Mouse (Mus musculus): ENCODE measurements around the gene Pigq.

Gene Pigq

DNA sequence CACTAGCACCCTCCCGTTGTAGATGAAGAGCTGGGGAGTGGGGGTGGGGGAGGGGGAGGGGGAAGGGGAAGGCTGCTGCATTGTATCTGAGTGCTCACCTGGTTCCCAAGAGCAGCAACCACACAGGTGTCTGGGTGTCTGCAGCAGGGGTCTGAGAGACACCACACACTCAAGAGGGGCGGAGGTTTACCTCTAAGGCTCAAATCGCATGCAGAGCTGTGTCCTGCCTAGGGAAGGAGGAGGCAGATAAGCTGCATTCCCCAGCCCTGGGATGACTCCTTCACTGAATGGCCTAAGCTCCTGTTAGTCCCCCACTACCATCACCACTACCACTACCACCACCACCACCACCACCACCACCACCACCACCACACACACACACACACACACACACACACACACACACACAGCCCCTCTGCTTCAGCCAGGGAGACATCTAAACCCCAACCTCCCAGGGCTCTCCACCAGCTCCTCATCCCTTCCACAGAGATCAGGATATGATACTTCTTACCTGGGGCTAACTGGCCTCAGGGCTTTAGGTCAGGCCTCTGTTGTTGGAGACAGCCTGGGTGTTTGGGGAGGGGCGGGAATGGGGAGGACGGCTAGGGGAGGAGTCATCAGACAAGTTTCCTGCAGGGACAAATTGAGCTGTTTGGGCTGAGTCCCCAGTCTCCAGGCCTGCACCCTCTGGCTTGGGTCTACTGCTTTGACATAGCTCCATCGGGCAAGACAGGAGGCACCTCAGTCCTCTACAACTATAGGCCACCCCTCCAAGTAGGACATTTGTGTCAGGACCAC, at the start of gene Pigq, which contains the start of gene Nhlrc4:
Gene Pigq (minus strand): TSS at position 571 of the 798 bp plus-strand sequence.
Gene Nhlrc4 (minus strand): TSS at position 596 of the 798 bp plus-strand sequence.
- no peak for DNase-seq

DNA sequence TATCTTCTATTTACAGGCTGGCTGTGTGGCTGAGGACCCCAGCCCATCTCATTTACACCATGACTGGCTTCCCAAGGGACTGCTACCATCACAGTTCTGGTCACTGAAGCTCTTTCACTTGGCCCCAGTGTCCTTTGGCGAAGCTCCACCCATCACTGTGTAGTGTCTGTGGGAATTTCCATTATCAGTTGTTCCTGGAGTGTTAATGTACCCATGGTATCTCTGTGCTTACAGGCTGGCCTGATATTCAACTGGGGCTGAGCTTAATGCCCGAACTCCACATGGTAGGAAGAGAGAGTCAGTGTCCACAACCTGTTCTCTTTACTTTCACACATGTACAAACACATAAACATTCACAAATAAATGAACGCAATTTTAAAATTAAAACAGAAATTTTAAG, 48.8 kb upstream of the Pigq start:
- DNase-seq, result no peak

DNA sequence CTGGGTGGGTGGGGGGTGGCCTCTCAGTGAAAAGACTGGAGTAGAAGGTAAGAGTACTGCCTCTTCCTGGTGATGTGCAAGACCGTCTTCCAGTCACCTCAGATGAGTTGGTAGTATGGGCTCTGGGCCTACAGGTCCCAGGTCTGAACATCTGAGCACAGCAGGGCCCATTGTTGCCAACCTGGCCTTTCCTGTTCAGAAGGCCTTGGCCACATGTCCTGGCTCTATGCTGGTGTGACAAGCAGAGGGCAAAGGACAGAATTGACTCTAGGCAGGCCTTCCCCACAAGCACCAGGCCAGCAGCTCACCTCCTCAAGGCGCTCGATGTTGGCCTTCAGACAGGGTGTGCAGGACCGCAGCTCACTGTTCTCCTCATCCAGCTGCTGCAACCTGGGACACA, 47.5 kb upstream of the Pigq start:
- DNase-seq, result no peak

DNA sequence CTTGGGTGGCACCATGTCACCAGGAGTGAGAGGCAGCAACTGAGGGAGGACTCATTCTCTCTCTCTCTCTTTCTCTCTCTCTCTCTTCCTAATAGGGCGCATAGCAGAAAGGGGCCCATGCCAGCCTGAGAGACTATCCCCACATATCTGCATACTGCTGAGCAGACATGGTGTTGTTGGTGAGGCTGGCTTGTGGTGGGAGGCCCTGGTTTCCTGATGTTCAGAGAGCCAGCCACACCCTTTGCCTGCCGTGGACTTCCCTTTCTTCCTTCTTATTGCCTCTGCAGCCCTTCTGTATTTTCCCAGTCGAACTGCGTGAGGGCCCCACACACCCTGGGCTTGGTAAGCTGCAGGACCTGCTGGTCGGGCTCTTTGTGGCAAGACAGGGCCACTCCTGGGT, 45.6 kb upstream of the Pigq start:
- DNase-seq, result no peak

GRCm38 (mm10) chr17:25985306-25986294, 40.9 kb upstream of the Pigq start, which contains the start of gene Capn15:
TSS of gene Capn15 (minus strand) at chr17:25985796.
- peak; percentile 97 for DNase-seq

DNA sequence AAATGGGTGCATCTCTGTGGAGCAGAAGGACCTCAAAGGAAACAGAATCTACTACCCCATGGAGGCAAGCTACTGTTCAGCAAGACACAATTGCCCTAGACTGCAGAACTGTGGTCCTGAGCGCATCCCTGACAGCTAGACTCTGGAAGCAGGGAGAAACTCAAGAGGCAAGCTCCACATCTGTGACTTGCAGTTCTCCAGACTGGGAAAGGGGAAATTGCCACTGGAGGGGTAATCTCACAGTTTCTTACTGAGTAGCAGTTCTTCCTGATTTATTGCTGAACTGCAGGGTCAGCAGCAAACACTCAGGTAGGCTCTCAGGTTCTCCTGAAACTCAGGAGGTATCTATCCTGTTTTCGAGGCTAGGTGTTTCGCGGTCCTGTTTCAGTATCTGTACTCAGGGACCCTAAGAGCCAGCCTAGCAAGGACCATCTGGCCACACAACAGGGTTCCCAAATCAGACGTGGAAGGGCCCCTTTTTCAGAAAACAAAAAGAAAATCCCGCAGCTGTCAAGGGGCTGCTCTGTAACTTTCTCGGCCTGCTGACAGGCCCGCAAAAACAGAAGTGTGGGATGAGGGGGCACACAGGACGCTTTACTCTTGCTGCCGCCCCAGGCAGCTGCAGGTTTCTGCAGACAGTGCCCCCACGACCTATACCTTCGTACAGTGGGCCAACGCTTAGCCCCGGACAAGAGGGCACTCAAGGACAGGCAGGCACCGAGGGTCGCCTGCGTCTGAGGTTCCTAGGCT, 40.0 kb upstream of the Pigq start:
- no peak for DNase-seq

DNA sequence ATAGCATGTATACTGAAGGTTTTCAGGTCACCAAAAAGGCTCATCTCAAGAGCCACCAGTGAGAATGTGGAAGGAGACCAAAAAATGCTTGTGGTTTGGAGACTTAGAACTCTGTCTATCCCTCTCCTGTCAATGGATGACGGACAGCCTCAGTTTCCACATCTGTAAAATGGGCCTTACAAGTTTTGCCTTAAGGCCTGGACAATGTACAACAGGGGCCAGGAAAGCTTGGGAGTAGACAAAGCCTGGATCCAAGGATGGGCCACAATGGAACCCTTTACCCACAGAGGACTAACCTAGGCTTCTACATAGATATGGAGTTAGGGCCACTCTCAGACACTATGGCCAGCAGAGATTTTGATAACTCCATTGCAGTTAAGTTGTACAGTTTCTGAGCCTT, 39.3 kb upstream of the Pigq start:
- no peak for DNase-seq

DNA sequence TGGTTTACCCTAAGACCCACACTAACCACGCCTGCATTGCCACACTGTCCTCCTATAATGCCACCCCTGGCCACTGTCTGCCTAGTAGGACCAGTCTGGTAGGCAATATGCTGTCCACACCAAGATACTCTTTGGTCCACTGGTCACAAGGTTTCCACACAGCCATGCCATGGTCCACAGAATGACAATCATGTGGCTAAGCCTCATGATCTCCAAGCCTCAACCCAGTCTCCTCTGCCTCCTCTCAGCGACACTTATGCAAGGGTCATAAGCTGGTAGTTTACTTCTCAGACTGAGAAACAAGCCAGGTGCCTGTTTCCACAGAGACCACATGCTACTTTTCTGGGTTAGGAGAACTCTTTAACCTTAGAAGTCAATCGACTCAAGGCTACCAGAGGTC, 38.2 kb upstream of the Pigq start:
- no peak for DNase-seq

DNA sequence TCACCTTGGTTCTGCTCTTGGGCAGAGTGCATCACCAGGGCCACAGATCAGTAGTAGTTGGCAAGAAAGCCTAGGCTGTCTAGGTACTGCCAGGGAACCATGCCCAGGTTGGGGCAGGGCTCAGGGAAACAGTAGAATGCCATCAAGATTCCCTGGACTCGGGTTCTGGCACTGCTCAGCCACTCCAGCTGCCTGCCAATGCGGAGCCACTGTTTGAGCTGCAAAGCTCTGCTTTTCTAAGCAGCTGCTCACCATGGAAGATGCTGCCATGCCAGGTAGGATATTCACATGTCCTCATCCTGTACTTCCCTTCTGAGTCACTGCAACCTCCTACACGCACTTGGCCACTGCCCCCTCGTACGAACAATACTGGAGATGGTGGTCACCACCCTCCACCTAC, 36.1 kb upstream of the Pigq start:
- peak; percentile 44 for DNase-seq

GRCm38 (mm10) chr17:25979829-25980738, 35.3 kb upstream of the Pigq start:
- DNase-seq, result no peak

- DNase-seq, result no peak
Measured at GRCm38 (mm10) chr17:25970954-25971707, 26.4 kb upstream of the Pigq start.

DNA sequence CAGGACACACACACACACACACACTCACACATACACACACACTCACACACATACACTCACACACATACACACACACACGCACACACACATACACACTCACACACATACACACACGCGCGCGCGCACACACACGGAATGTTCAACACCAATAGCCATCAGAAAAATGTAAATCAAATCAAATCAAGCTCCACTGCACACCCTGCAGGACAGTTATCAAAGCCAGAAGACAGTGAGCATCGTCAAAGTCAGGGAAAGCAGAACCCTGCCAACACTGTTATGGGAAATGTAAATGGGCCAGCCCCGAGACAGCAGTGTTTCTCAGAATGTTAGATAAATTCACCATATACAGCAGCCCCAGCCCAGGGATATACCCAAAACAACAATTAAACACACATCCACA, 25.7 kb upstream of the Pigq start:
- DNase-seq, result no peak

GRCm38 (mm10) chr17:25968176-25968575, 23.4 kb upstream of the Pigq start:
- DNase-seq, result no peak

GRCm38 (mm10) chr17:25967652-25968051, 22.9 kb upstream of the Pigq start:
- DNase-seq, result no peak

DNA sequence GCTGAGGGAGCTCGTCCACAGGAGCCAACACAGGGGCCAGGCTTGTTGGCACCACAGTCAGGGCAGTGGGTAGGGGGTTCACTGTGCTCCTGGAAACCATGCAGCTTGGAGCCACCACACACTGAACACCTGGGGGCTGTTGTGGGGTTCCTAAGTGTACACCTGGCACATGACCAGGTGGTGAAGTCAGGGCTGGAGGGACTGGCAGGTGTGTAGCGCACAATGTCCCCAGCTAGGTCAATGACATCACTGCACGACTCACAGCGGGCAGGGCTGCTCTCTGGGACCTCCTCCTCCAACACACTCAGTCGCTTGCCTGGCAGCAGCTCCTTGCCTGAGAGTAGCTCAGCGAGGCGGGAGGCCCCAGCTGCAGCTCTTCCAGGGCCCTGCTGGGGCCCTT, 19.5 kb upstream of the Pigq start:
- no peak for DNase-seq

- no peak for DNase-seq
Measured at GRCm38 (mm10) chr17:25962413-25962905, 17.7 kb upstream of the Pigq start.

GRCm38 (mm10) chr17:25961566-25961965, 16.8 kb upstream of the Pigq start:
- no peak for DNase-seq

DNA sequence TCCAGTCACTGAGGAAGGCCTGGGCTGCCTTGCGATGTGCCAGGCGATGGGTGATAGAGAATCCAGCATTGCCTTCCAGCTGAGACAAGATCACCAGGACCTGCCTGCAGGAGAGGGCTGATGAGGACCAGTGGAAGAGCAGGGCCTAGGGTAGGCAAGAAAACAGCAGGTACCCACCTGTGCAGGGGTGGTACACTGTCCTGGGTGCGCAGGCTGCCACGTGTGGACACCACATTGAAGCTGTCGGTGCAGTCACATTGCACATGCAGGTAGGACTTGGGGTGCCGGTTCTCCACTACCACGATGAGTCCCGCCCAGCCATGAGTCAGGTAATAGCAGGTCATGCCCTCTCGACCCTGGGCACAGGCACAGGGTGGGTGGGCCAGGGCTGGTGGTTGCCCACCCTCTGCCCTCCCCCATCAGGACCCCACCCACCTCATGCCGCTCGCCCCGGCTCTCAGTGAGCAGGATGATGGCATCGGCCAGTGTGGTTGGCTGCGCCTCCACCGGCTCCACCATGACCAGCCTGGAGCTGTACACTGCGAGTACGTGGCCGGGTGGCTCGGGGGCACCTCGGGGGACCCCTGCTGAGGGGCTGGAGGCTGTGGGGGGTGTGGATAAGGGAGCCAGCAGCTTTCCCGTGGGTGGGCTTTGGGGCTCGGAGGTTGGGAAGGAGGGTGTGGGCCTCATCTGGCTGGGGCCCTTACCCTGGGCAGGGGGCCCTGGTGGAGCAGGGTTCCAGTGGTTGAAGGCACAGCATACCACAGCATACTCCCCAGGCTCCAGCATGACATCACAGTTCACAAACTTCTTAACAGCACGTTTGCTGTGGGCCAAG, 15.1 kb upstream of the Pigq start:
- DNase-seq, result no peak

DNA sequence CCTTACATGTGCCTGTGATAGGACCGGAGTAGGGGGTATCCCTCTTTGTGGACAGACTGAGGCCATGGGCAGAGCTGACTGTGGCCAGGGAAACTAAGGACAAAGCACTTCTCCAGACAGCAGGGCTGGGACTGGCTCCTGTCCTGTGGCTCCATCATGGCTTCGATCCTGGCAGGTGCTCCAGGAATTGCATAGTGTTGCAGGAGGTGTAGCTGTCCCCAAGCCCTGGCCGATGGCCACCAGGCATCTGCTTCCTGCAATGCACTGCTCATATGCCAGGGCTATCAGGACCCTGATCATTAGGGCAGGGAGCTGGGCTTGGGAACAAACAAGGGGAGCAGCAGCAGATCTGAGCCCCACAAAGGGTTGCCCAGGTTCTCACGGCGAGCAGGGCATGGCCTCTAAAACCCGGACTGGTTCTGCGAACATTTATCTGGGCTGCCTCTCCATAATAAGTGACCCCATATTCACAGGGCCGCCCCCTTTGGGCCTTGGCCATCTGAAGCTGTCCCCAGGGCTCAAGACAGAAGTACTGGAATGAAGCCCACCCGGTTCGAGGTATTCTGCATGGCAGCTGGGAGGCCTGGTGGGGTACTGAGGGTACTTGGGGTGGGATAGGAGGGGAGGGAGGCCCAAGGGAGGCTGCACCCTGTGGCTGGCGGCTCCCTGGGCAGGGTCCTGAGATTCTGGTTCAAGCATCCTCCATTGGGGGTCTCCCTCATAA, 14.2 kb upstream of the Pigq start:
- no peak for DNase-seq
